Mouse (Mus musculus) neural tube, embryonic 12.5 days (tissue): ENCODE data around the gene Frrs1l. TPM values are rescaled to one million over a fixed set of nuclear protein-coding genes. Genes with fewer than 3 reads are reported as not detected.
A peak's percentile ranks its signal among the peaks of the same experiment; 100 is the strongest.

Experiments used
- ATAC-seq: fragments of 200-750 bp; cut with Nextera tagmentation; 2 replicates; pipeline ENCODE4 v1.8.0; 2017; ENCODE audit warnings: low read depth, mild to moderate bottlenecking, moderate TSS enrichment, moderate library complexity; ENCODE audit not compliant: low FRiP score
- H3K27ac ChIP-seq: fragments of 300-500 bp; sonication (generic); 2 replicates; pipeline ENCODE4 v1.5.1; 2016
- H3K27me3 ChIP-seq: fragments of 300-500 bp; sonication (generic); replicated peaks from 2 replicates; pipeline ENCODE4 v1.6.1; 2016; ENCODE audit warnings: mild to moderate bottlenecking
- H3K36me3 ChIP-seq: fragments of 300-500 bp; sonication (generic); 2 replicates; pipeline ENCODE4 v1.6.1; 2016; ENCODE audit warnings: mild to moderate bottlenecking
- H3K4me1 ChIP-seq: fragments of 300-500 bp; sonication (generic); 2 replicates; pipeline ENCODE4 v1.6.1; 2016
- H3K4me2 ChIP-seq: fragments of 300-500 bp; sonication (generic); replicated peaks from 2 replicates; pipeline ENCODE4 v1.6.1; 2016; ENCODE audit warnings: mild to moderate bottlenecking
- H3K4me3 ChIP-seq: fragments of 300-500 bp; sonication (generic); 2 replicates; pipeline ENCODE4 v1.5.1; 2016
- H3K9ac ChIP-seq: fragments of 300-500 bp; sonication (generic); 2 replicates; pipeline ENCODE4 v1.6.1; 2016; ENCODE audit warnings: mild to moderate bottlenecking
- H3K9me3 ChIP-seq: fragments of 300-500 bp; sonication (generic); 2 replicates; pipeline ENCODE4 v1.6.1; 2016; ENCODE audit warnings: mild to moderate bottlenecking
- WGBS: fragments of 180-500 bp; shearing (Covaris S2); methylation state at CpG from one replicate; pipeline ENCODE4 v1.1.7; 2016; 5-methylcytosine and 5-hydroxymethylcytosine counted together
- polyA plus RNA-seq: library from polyadenylated mRNA; unstranded; fragments of >200 nt; fragmentation: Nextera tagmentation; extraction: Ambion mirVana; gene quantifications from 2 replicates; pipeline ENCODE4 v1.2.1, GENCODE M21; 2016

Frrs1l gene
- polyA plus RNA-seq, 1 experiment from 2014 or later, result 11.9 TPM

DNA sequence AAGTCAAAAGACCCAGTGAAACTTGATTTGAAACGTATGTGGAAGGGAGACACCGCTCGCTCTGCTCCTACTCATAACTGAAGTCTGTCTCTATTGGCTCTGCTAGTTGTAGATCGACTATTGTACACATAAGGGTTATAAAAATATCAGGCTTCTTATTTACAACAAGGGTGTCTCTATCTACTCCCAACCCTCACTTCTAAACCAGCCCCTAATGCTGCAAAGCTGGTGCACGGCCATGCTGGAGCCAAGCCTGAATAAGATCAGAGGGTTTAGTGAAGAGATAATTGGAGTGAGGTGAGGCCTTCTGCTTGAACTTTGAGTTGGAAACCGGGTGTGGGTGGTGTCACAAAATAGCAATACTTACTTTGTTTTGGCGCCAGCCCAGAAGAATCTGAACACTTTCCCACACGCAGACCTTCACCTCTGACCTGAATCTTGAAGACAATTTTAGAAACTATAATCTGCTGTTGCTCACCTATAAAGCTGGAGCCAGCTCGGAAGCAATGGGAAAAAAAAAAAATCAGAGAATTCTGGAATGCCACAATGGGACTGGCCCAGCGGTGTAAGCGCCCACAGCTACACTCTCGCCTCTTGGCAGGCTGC lies 28.8 kb downstream of the Frrs1l start:
- Histone ChIP-seq H3K27me3 (no peaks in the 10 kb centered on the region), H3K9me3 (no peaks in the 10 kb centered on the region), H3K4me3 (no peak overlapping the region), H3K27ac (no peak overlapping the region), H3K36me3 (no peaks in the 10 kb centered on the region), H3K4me2 (no peak overlapping the region), H3K4me1 (no peaks in the 10 kb centered on the region), H3K9ac (no peak overlapping the region)
- WGBS, result 90% methylated on average over 12 of the region's 12 CpGs
- no peak for ATAC-seq

GRCm38 (mm10) chr4:56957518-56957917 lies 32.7 kb downstream of the Frrs1l start:
- Histone ChIP-seq H3K4me2 (no peak overlapping the region), H3K27ac (no peak overlapping the region), H3K4me1 (no peaks in the 10 kb centered on the region), H3K27me3 (no peaks in the 10 kb centered on the region), H3K9ac (no peak overlapping the region), H3K9me3 (no peaks in the 10 kb centered on the region), H3K4me3 (no peak overlapping the region), H3K36me3 (no peaks in the 10 kb centered on the region)
- ATAC-seq, result no peak
- 62% methylated on average over 9 of the region's 9 CpGs for WGBS

DNA sequence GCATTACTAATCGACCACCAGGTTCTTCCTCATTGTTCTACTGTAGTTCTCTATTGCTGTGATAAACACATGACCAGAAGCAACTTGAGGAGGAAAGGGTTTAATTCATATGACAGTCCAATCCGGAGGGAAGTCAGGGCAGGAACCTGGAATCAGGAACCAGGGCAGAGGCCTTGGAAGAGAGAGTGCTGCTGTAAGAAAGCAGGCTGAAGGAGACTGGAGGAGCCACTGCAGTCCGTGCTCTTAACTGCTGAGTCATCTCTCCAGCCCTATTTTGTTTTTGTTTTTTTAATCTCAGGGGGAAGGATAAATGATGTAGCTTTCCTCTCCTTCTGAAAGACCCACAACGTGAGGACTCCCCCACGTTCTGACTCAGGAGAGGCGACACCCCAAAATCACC lies 37.0 kb downstream of the Frrs1l start:
- ATAC-seq, result no peak
- WGBS, result 60% methylated on average over 6 of the region's 6 CpGs
- H3K9ac ChIP-seq, result no peak overlapping the region

DNA sequence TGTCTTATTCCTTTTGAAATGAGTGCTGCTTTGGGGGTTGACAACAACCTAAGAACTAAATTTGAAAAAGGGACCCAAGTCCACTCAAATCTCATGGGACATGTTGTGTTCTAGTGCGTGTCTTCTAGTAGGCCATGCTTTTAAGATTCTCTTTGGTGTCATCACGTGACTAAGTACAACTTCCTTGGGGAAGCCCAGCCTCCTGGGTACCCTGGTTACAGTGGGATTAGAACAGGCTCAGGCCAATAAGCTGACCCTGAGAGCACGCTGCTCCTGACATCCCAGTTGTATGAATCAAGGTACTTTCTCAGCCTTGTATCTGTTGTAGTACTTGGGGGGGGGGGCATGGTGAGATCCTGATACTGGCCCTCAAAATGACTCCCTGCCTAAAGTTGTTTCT lies 38.5 kb downstream of the Frrs1l start:
- no peaks in the 10 kb centered on the region for H3K9me3 ChIP-seq
- no peak for ATAC-seq
- 84% methylated on average over 3 of the region's 3 CpGs for WGBS
- 0 out of 2 replicates have a peak, but pooled peaks cover 1% of the 10 kb centered on the region for H3K4me1 ChIP-seq
- H3K36me3 ChIP-seq, result no peaks in the 10 kb centered on the region
- H3K4me3 ChIP-seq, result no peak overlapping the region
- H3K27ac ChIP-seq, result no peak overlapping the region
- no peaks in the 10 kb centered on the region for H3K27me3 ChIP-seq
- no peak overlapping the region for H3K4me2 ChIP-seq
- H3K9ac ChIP-seq, result no peak overlapping the region

More for the DNA sequence above, 37.0 kb downstream of the Frrs1l start:
- Histone ChIP-seq H3K4me1 (no peaks in the 10 kb centered on the region), H3K36me3 (no peaks in the 10 kb centered on the region), H3K4me2 (no peak overlapping the region), H3K27ac (no peak overlapping the region), H3K27me3 (no peaks in the 10 kb centered on the region), H3K4me3 (no peak overlapping the region), H3K9me3 (no peaks in the 10 kb centered on the region)

DNA sequence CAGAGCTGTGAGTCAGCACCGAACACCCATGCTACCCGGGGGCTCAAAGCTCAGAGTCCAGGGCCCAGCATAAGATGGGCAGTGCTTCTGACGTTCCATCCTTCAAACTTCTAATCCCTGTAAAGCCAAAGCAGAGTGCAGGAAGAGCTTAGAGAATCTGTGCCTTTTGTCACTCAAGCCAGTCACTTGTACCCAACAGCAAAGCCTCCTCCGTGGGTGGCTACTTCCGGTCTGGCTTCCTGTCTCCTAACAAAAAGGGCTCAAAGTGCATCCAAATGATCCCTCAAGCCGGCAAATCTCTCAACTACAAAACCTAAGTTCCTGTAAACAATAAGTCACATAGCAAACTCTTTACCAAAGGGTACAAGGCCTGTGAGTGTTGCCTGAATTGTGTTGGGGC lies 40.7 kb downstream of the Frrs1l start:
- Histone ChIP-seq H3K36me3 (no peaks in the 10 kb centered on the region), H3K4me2 (no peak overlapping the region), H3K9ac (no peak overlapping the region), H3K9me3 (no peaks in the 10 kb centered on the region), H3K27ac (no peak overlapping the region), H3K4me3 (no peak overlapping the region), H3K4me1 (peaks cover 16% of the 10 kb centered on the region), H3K27me3 (no peaks in the 10 kb centered on the region)
- ATAC-seq, result no peak
- WGBS, result 79% methylated on average over 6 of the region's 6 CpGs

- WGBS, result under 1% methylated on average over 107 of the region's 107 CpGs
- Histone ChIP-seq H3K9me3 (no peaks in the 10 kb centered on the region), H3K27ac (peak within 1 kb of the TSS; percentile 77), H3K4me3 (peak within 1 kb of the TSS; percentile 86), H3K4me1 (peaks cover 25% of the 10 kb centered on the region), H3K36me3 (no peaks in the 10 kb centered on the region), H3K9ac (peak within 1 kb of the TSS; percentile 83), H3K4me2 (peak within 1 kb of the TSS; percentile 96), H3K27me3 (no peaks in the 10 kb centered on the region)
- peak; percentile 98 for ATAC-seq
Observed at GRCm38 (mm10) chr4:56946641-56947640, 43.2 kb downstream of the Frrs1l start, which contains the start of gene Tmem245. Gene Tmem245, minus strand, starts transcription at chr4:56947437.

DNA sequence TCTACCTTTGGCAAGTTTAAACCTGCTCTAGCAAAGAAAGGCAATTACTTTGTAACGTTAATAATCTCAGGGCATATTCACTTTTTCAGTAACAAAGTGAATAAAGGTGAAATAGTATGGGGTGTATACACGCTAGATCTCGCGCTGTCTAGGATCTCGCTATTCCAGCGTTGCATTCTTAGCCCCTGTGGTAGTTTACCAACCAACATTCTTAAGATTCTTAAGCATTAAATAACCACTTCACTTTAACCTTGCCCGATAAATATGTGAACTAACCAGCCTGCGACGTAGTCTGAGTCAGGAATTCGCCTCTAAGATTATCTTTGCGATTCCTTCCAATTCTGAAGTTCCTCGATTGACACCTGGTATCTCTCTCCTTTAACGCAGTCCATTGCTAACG lies 44.0 kb downstream of the Frrs1l start:
- Histone ChIP-seq H3K4me1 (peaks cover 25% of the 10 kb centered on the region), H3K4me3 (peak overlapping the region; percentile 86), H3K9me3 (no peaks in the 10 kb centered on the region), H3K27ac (no peak overlapping the region), H3K36me3 (no peaks in the 10 kb centered on the region), H3K27me3 (no peaks in the 10 kb centered on the region), H3K9ac (peak overlapping the region; percentile 83), H3K4me2 (peak overlapping the region; percentile 96)
- ATAC-seq, result no peak
- 1% methylated on average over 14 of the region's 14 CpGs for WGBS

DNA sequence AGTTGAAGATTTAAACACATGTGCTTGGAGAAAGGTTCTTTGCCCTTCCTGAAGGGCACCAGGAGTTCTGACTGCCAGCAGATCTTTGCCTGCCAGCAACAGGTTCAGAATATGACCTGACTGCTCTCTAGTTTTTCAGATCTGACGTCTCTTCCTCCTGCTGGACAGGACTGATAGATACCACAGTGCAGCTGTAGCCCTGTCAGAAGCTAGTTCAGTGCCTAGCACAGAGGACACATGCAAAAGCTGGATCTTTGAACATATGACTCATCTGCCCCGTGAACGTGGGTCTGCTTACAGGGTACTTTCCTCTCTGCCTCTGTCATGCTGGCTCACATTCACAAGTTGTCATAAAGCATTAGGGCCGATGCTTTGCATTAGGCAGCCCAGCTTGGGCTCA lies 45.9 kb downstream of the Frrs1l start:
- 65% methylated on average over 4 of the region's 4 CpGs for WGBS
- no peak for ATAC-seq
- no peak overlapping the region for H3K4me3 ChIP-seq
- no peaks in the 10 kb centered on the region for H3K36me3 ChIP-seq
- no peak overlapping the region for H3K9ac ChIP-seq
- no peaks in the 10 kb centered on the region for H3K9me3 ChIP-seq
- H3K4me1 ChIP-seq, result peaks cover 25% of the 10 kb centered on the region
- H3K27me3 ChIP-seq, result no peaks in the 10 kb centered on the region
- no peak overlapping the region for H3K27ac ChIP-seq
- no peak overlapping the region for H3K4me2 ChIP-seq

DNA sequence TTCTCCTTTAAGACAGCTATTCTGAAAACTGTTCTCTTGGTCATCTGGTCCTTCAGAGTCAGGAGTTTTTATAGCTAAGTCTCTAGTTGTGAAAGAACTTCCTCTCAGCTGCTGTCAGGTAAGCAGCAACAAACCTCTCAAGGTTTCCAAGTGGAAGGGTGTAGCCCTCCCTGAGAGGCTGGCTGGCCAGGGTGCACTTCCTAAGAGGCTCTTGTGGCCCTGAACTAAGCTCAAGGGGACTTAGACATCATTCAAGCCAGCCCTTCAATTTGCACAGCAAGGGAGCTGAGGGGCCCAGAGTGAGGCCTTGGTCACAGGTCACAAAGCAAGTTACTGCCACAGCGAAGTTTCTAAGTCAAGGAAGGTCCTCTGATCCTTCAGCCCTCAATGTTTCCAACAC lies 46.9 kb downstream of the Frrs1l start:
- no peaks in the 10 kb centered on the region for H3K27me3 ChIP-seq
- no peak for ATAC-seq
- H3K4me1 ChIP-seq, result peaks cover 25% of the 10 kb centered on the region
- H3K4me2 ChIP-seq, result no peak overlapping the region
- H3K9me3 ChIP-seq, result no peaks in the 10 kb centered on the region
- H3K27ac ChIP-seq, result no peak overlapping the region
- H3K4me3 ChIP-seq, result no peak overlapping the region
- no peaks in the 10 kb centered on the region for H3K36me3 ChIP-seq
- 54% methylated on average over 1 of the region's 1 CpGs for WGBS
- no peak overlapping the region for H3K9ac ChIP-seq

- H3K27ac ChIP-seq, result no peak overlapping the region
- WGBS, result 87% methylated on average over 1 of the region's 1 CpGs
- H3K9ac ChIP-seq, result no peak overlapping the region
- no peak for ATAC-seq
- H3K4me1 ChIP-seq, result peaks cover 25% of the 10 kb centered on the region
- H3K27me3 ChIP-seq, result no peaks in the 10 kb centered on the region
- H3K9me3 ChIP-seq, result no peaks in the 10 kb centered on the region
- no peak overlapping the region for H3K4me3 ChIP-seq
- no peaks in the 10 kb centered on the region for H3K36me3 ChIP-seq
- no peak overlapping the region for H3K4me2 ChIP-seq
Observed at GRCm38 (mm10) chr4:56942567-56942966, 47.6 kb downstream of the Frrs1l start.

GRCm38 (mm10) chr4:56941481-56941880 lies 48.7 kb downstream of the Frrs1l start:
- no peaks in the 10 kb centered on the region for H3K9me3 ChIP-seq
- H3K9ac ChIP-seq, result no peak overlapping the region
- peaks cover 22% of the 10 kb centered on the region for H3K4me1 ChIP-seq
- no peak overlapping the region for H3K4me2 ChIP-seq
- H3K4me3 ChIP-seq, result no peak overlapping the region
- 77% methylated on average over 4 of the region's 4 CpGs for WGBS
- H3K27ac ChIP-seq, result no peak overlapping the region
- H3K27me3 ChIP-seq, result no peaks in the 10 kb centered on the region
- no peaks in the 10 kb centered on the region for H3K36me3 ChIP-seq
- no peak for ATAC-seq

DNA sequence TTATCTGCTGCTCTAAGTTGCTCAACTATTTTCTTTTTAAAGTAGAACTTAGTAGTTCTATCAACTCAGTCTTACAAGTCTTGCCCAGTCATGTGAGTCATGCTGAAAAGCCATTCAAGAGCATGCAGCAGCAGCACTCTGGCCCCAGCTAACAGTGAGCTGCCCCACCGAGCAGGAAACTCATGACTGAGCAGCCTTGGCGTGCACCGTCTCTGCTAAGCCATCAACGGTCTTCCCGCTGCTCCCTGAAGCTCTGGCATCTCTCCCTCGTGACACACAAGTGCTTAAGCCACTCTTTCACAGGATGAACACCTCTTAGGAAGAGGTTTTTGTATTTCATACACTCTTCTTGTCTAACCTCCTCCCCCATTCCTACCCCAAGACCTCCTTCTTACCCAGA lies 53.1 kb downstream of the Frrs1l start:
- Histone ChIP-seq H3K4me3 (no peak overlapping the region), H3K9ac (no peak overlapping the region), H3K27ac (no peak overlapping the region), H3K36me3 (peaks cover 11% of the 10 kb centered on the region), H3K4me1 (no peaks in the 10 kb centered on the region), H3K4me2 (no peak overlapping the region), H3K27me3 (no peaks in the 10 kb centered on the region), H3K9me3 (no peaks in the 10 kb centered on the region)
- ATAC-seq, result no peak
- 85% methylated on average over 6 of the region's 6 CpGs for WGBS
